9 mouse cellular contexts compared by ENCODE assay signal in the genomic region with DNA sequence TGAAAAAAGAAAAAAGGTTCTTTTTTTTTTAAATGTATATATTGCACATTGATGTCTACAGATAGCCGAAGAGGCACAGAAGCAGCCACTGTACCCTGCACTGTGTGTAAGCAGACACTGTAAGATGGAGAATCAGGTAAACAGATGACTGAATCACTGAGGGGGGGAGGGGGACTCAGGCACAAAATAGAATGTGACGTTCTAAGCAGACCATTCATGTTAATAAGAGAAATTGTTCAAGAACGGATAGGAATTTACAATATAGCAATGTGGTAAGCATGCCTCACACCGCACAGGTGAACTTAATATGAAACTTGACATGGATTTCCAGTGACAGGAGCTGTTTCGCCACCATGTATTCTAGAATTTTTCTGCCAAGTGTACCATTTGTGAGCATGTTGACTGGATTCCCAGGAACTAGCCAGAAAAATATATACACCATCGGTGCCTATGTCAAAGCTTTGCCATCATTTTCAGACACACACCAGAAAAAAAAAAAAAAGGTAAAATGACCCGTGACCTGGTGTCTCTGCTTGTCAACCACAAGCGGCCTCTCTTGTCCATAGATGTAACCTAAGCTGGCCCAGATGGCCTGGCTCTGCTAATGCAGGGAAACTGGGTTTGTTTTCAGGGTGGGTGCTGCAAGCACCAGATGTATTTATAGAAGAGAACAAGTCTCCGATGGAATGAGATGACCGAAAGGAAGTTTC. TPM values are rescaled to one million over a fixed set of nuclear protein-coding genes. Genes with fewer than 3 reads are reported as not detected.
DNase-seq lines count a peak whose midpoint lies in the region; ATAC-seq and TF ChIP-seq lines count a peak whose summit lies in the region.
"Had no signal": no experiment of that assay in that cellular context is flagged by ENCODE, and none has a peak within 500 bp of the region (broad histone marks: within the 10 kb centered on the region; RNA-seq: fewer than 3 reads in every experiment).

No protein-coding gene starts in this region.

- H3K27ac ChIP-seq in layer of hippocampus, adult 2 months = peak overlapping the region; percentile 99
- no peak overlapping the region for H3K27ac ChIP-seq in hindbrain, embryonic 12.5 days
- no peak overlapping the region for H3K27ac ChIP-seq in midbrain, embryonic 11.5 days (ENCODE audit: low read depth, low read length)

- no peaks in the 10 kb centered on the region for H3K27me3 ChIP-seq in hindbrain, embryonic 12.5 days
- H3K27me3 ChIP-seq in midbrain, embryonic 11.5 days (ENCODE audit: control insufficient read depth, insufficient read depth, low read length) = no peaks in the 10 kb centered on the region

- peaks cover 18% of the 10 kb centered on the region for H3K4me1 ChIP-seq in hindbrain, embryonic 12.5 days
- peaks cover 7% of the 10 kb centered on the region for H3K4me1 ChIP-seq in midbrain, embryonic 11.5 days (ENCODE audit: control insufficient read depth, insufficient read depth, low read length)

- ATAC-seq in hindbrain, embryonic 12.5 days (ENCODE audit: low FRiP score) = no peak
- no peak for ATAC-seq in midbrain, embryonic 11.5 days (ENCODE audit: low FRiP score)
- no peak for ATAC-seq in megakaryocyte progenitor cell, adult 5-6 weeks (replicated peaks; ENCODE audit: poor library complexity)

- intact Hi-C loops in left cerebral cortex, postnatal 10 days (cut with DNase I) = loop anchor here (2.0 to 5.0 kb wide), 2 partner anchors 54 to 117 kb away; a partner anchor contains a TSS
- intact Hi-C loops in gastrocnemius, postnatal 14 days (cut with DNase I; ENCODE audit: low total_unique reads) = no loop called here

- no peak for TF ChIP-seq CTCF in layer of hippocampus, adult 2 months (conservative IDR thresholded peaks at IDR 0.05)

- peak overlapping the region; percentile 52 for H3K4me2 ChIP-seq in hindbrain, embryonic 12.5 days (replicated peaks)
- peak overlapping the region; percentile 58 for H3K4me2 ChIP-seq in midbrain, embryonic 11.5 days

- no peak for DNase-seq in layer of hippocampus, adult 2 months (ENCODE audit: low spot score in 2 of 2)
- DNase-seq in layer of hippocampus, adult 11-12 months (ENCODE audit: low spot score) = no peak
- peak; percentile 38 to 48 for DNase-seq in cerebellum, postnatal 25 days
- peak; percentile 86 for DNase-seq in midbrain, embryonic 11.5 days (ENCODE audit: low spot score, missing footprints)
- no peak for DNase-seq in left cerebral cortex, postnatal 10 days (ENCODE audit: extremely low spot score in 1 of 2, low spot score in 2 of 2)
- no peak for DNase-seq in gastrocnemius, postnatal 14 days

- 49% methylated on average over 10 of the region's 10 CpGs for WGBS in hindbrain, embryonic 12.5 days
- 60% methylated on average over 10 of the region's 10 CpGs for WGBS in midbrain, embryonic 11.5 days

- H3K4me3 ChIP-seq in layer of hippocampus, adult 2 months = peak overlapping the region; percentile 94
- H3K4me3 ChIP-seq in hindbrain, embryonic 12.5 days = peak overlapping the region; percentile 94
- peak overlapping the region; percentile 96 for H3K4me3 ChIP-seq in midbrain, embryonic 11.5 days (ENCODE audit: low read depth, low read length)

- peak overlapping the region; percentile 95; the same call in 1 of the 2 replicates for H3K9ac ChIP-seq in hindbrain, embryonic 12.5 days
- peak overlapping the region; percentile 98; the same call in 1 of the 2 replicates for H3K9ac ChIP-seq in midbrain, embryonic 11.5 days (ENCODE audit: low read length)

- peaks cover 7% of the 10 kb centered on the region; the same call in 1 of the 2 replicates for H3K9me3 ChIP-seq in hindbrain, embryonic 12.5 days (replicated peaks)
- H3K9me3 ChIP-seq in midbrain, embryonic 11.5 days (ENCODE audit: control insufficient read depth, low read length) = no peaks in the 10 kb centered on the region

- peaks cover 5% of the 10 kb centered on the region; the same call in 1 of the 2 replicates for H3K36me3 ChIP-seq in hindbrain, embryonic 12.5 days
- H3K36me3 ChIP-seq in midbrain, embryonic 11.5 days (ENCODE audit: control insufficient read depth, insufficient read depth, low read length) = no peaks in the 10 kb centered on the region

RNA-seq across cellular contexts. Expression of a gene that starts 1.6 kb away (rescaled TPM):
- total RNA-seq in layer of hippocampus, adult 2 months (2021) = 100 to 1,000 TPM; 261 to 264 TPM
- 257 TPM in 2 replicates for polyA plus RNA-seq in hindbrain, embryonic 12.5 days (2016; fragmentation: Nextera tagmentation; extraction: Ambion mirVana)
- 182 and 213 TPM in 2 replicates for polyA plus RNA-seq in midbrain, embryonic 11.5 days (2014; fragmentation: Nextera tagmentation; extraction: Ambion mirVana)
- total RNA-seq in megakaryocyte progenitor cell, adult 5-6 weeks (2015) = 32.4 and 48.3 TPM in 2 replicates
- 17.9 and 23.7 TPM in 2 replicates for total RNA-seq in megakaryocyte progenitor cell, adult 5-6 weeks (2017)
- total RNA-seq in left cerebral cortex, postnatal 10 days (2021) = 100 to 1,000 TPM; 209 to 211 TPM
- 10 to 100 TPM; 42.4 to 47.0 TPM for total RNA-seq in gastrocnemius, postnatal 14 days (2021)

RNA-seq across cellular contexts. Expression of a gene that starts 48.0 kb away (rescaled TPM):
- not detected for total RNA-seq in layer of hippocampus, adult 2 months (2021)
- 0.28 and 0.42 TPM in 2 replicates for polyA plus RNA-seq in hindbrain, embryonic 12.5 days (2016; fragmentation: Nextera tagmentation; extraction: Ambion mirVana)
- not detected in 2 replicates for polyA plus RNA-seq in midbrain, embryonic 11.5 days (2014; fragmentation: Nextera tagmentation; extraction: Ambion mirVana)
- not detected in 2 replicates for total RNA-seq in megakaryocyte progenitor cell, adult 5-6 weeks (2015)
- total RNA-seq in megakaryocyte progenitor cell, adult 5-6 weeks (2017) = not detected in 2 replicates
- total RNA-seq in left cerebral cortex, postnatal 10 days (2021) = not detected
- not detected for total RNA-seq in gastrocnemius, postnatal 14 days (2021)
- total RNA-seq: left cerebral cortex, postnatal 36 days had no signal

Comparison
In these comparisons a context has a peak if more than half of its experiments do, and no peak if none do; other contexts are left out.
1. DNase-seq: peak in cerebellum, postnatal 25 days (2 of 2) and midbrain, embryonic 11.5 days (single experiment); none in layer of hippocampus, adult 2 months (0 of 2), layer of hippocampus, adult 11-12 months (single experiment), left cerebral cortex, postnatal 10 days (0 of 2) and gastrocnemius, postnatal 14 days (single experiment).
2. RNA of a gene that starts 1.6 kb away (total RNA-seq): 261 to 264 TPM in layer of hippocampus, adult 2 months and 209 to 211 TPM in left cerebral cortex, postnatal 10 days; 17.9 to 48.3 TPM in megakaryocyte progenitor cell, adult 5-6 weeks and 42.4 to 47.0 TPM in gastrocnemius, postnatal 14 days; every median in the first group is over 4 times any median in the second.
3. Peak in every context shown above with its lines, with median percentiles within 50 percentile points of each other: H3K4me3 ChIP-seq.